Mouse (Mus musculus) stomach, embryonic 15.5 days (tissue): ENCODE data around the gene Vnn3. TPM values are rescaled to one million over a fixed set of nuclear protein-coding genes. Genes with fewer than 3 reads are reported as not detected.

Experiments used
- ATAC-seq: fragments of 200-750 bp; cut with Nextera tagmentation; 2 replicates; pipeline ENCODE4 v1.8.0; 2017; ENCODE audit warnings: low read depth, moderate number of reproducible peaks, moderate TSS enrichment; ENCODE audit not compliant: insufficient read depth, low FRiP score
- H3K27ac ChIP-seq: fragments of 300-500 bp; sonication (generic); 2 replicates; pipeline ENCODE4 v1.5.1; 2015; ENCODE audit warnings: mild to moderate bottlenecking, inconsistent platforms
- H3K27me3 ChIP-seq: fragments of 300-500 bp; sonication (generic); replicated peaks from 2 replicates; pipeline ENCODE4 v1.6.1; 2015; ENCODE audit warnings: inconsistent platforms
- H3K36me3 ChIP-seq: fragments of 300-500 bp; sonication (generic); 2 replicates; pipeline ENCODE4 v1.6.1; 2015; ENCODE audit warnings: inconsistent platforms
- H3K4me1 ChIP-seq: fragments of 300-500 bp; sonication (generic); 2 replicates; pipeline ENCODE4 v1.6.1; 2015; ENCODE audit warnings: inconsistent platforms
- H3K4me2 ChIP-seq: fragments of 300-500 bp; sonication (generic); 2 replicates; pipeline ENCODE4 v1.6.1; 2015; ENCODE audit warnings: mild to moderate bottlenecking, inconsistent platforms
- H3K4me3 ChIP-seq: fragments of 300-500 bp; sonication (generic); replicated peaks from 2 replicates; pipeline ENCODE4 v1.5.1; 2015; ENCODE audit warnings: inconsistent platforms
- H3K9ac ChIP-seq: fragments of 300-500 bp; sonication (generic); 2 replicates; pipeline ENCODE4 v1.6.1; 2015; ENCODE audit warnings: inconsistent platforms
- H3K9me3 ChIP-seq: fragments of 300-500 bp; sonication (generic); 2 replicates; pipeline ENCODE4 v1.6.1; 2016; ENCODE audit warnings: inconsistent platforms
- WGBS: fragments of 180-500 bp; shearing (Covaris S2); methylation state at CpG from one replicate; pipeline ENCODE4 v1.1.7; 2015; 5-methylcytosine and 5-hydroxymethylcytosine counted together
- polyA plus RNA-seq: library from polyadenylated mRNA; unstranded; fragments of >200 nt; fragmentation: Nextera tagmentation; extraction: Ambion mirVana; gene quantifications from 2 replicates; pipeline ENCODE4 v1.2.1, GENCODE M21; 2015

The Vnn3 gene
- 0.41 and 0.67 TPM in 2 replicates for polyA plus RNA-seq

DNA sequence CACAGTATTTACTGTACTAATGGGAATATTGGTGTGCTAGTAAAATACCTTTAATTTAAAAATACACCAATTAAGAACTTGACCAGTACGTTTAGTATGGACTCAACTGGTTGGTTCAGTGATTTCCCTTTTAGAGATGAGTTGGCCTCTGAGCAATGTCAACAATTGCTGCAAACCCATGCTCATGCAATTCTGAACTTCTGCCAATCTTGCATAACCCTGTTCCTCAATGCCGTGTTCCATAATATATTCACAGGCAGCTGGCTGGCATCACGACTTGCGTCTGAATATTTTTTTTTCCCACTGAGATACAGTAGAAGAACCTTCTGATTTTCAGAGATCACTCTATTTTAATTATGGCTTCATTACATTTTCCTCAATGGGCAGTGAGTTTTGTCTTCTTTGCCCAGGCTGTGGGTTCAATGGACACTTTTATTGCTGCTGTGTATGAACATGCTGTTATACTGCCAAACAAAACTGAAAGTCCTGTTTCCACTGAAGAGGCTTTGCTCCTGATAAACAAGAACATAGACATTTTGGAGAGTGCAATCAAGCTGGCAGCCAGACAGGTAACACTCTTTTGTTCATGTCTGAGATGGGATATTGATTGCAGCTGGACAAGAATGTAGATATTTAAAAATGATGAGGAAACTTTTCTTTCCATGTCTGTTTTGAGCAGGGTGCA is at the start of gene Vnn3:
Vnn3 (plus strand) TSS at position 235 of the 685 bp plus-strand sequence.
- Histone ChIP-seq H3K4me3 (no peak within 1 kb of the TSS), H3K4me2 (no peak within 1 kb of the TSS), H3K9me3 (no peaks in the 10 kb centered on the region), H3K4me1 (no peaks in the 10 kb centered on the region), H3K9ac (no peak within 1 kb of the TSS), H3K27me3 (no peaks in the 10 kb centered on the region), H3K27ac (no peak within 1 kb of the TSS), H3K36me3 (no peaks in the 10 kb centered on the region)
- 82% methylated on average over 4 of the region's 4 CpGs for WGBS
- no peak for ATAC-seq

GRCm38 (mm10) chr10:23802911-23803310 is 48.4 kb upstream of the Vnn3 start:
- Histone ChIP-seq H3K27me3 (no peaks in the 10 kb centered on the region), H3K4me1 (no peaks in the 10 kb centered on the region), H3K9ac (no peak overlapping the region), H3K4me2 (no peak overlapping the region), H3K9me3 (no peaks in the 10 kb centered on the region), H3K4me3 (no peak overlapping the region), H3K36me3 (peaks cover 13% of the 10 kb centered on the region; the same call in 1 of the 2 replicates), H3K27ac (no peak overlapping the region)
- no peak for ATAC-seq
- 57% methylated on average over 3 of the region's 3 CpGs for WGBS

DNA sequence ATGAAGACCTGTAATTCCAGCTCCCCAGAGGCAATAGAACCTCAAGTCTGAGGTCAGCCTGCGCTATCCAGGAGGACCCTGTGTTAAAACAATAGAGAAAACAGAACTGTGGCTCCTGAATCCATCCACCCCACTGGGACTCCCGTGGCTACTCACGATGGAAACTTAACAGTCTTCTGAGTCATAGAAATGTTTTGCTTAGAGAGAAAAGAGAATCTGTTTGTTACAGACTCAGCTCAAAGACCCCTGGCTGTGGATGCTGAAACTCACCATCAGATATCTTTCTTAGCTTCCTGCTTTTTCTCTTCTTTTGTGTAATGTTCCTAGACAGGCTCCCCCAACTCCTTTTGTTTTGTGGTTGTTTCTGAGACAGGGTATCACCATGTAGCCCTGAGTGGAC is 46.6 kb upstream of the Vnn3 start:
- H3K4me1 ChIP-seq, result no peaks in the 10 kb centered on the region
- H3K4me3 ChIP-seq, result no peak overlapping the region
- WGBS, result 78% methylated on average over 3 of the region's 3 CpGs
- ATAC-seq, result no peak
- no peaks in the 10 kb centered on the region for H3K9me3 ChIP-seq
- no peak overlapping the region for H3K9ac ChIP-seq
- no peaks in the 10 kb centered on the region for H3K27me3 ChIP-seq
- peaks cover 16% of the 10 kb centered on the region; the same call in 1 of the 2 replicates for H3K36me3 ChIP-seq
- H3K27ac ChIP-seq, result no peak overlapping the region
- H3K4me2 ChIP-seq, result no peak overlapping the region

DNA sequence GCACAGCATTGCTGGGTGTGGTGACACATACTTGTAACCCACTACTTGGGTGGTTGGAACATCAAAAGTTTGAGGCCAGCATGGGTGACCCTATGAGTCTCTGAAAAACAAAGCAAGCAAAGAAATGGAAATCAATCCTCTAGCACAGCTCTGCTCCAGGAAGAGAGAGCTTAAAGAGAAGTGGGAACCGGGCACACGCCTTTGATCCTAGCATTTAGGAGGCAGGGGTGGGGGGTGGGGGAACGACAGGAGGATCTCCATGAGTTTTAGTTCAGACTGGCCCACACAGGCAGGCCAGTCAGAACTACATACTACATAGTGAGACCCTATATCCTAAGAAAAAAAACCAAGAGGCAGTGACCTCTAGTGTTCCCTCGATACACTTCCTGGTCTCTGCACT is 45.1 kb upstream of the Vnn3 start:
- H3K4me2 ChIP-seq, result no peak overlapping the region
- no peak overlapping the region for H3K4me3 ChIP-seq
- H3K9me3 ChIP-seq, result no peaks in the 10 kb centered on the region
- WGBS, result 46% methylated on average over 4 of the region's 4 CpGs
- no peak for ATAC-seq
- no peaks in the 10 kb centered on the region for H3K27me3 ChIP-seq
- H3K4me1 ChIP-seq, result no peaks in the 10 kb centered on the region
- H3K27ac ChIP-seq, result no peak overlapping the region
- H3K9ac ChIP-seq, result no peak overlapping the region
- peaks cover 16% of the 10 kb centered on the region; the same call in 1 of the 2 replicates for H3K36me3 ChIP-seq

DNA sequence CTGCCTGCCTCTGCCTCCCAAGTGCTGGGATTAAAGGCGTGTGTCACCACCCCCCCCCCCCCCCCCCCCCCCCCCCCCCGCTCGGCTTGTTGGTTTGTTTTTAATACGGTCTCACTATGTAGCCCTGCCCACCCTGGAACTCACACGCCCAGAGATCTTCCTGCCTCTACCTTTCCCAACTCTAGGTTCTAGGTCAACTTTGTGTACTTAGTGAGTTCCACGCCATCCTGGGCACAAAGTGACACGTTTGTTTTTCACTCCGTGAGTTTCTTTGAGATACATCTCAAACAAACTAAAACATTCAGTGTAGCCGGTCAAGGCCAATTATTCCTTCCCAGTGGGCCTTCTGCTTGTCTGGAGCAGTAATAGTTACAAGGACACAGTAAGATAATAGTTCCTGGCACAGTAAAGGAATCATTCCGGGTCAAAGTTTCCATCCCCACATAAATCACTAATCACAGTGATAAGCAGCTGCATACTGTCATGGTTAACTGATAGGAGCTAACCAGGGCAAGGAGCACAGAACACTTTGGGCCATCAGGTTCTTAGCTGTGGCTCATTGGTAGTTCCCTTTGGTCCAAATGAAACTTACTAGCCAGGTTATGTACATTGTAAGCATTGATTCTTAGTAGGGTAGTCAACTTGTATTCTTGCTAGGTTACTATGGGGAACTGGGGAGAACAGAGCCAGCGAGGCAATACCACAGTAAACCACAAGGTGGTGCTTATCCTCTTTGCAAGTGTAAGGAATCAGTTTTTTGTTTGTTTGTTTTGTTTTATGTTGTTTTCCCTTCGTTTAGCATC is 39.4 kb upstream of the Vnn3 start:
- Histone ChIP-seq H3K27ac (no peak overlapping the region), H3K36me3 (0 out of 2 replicates have a peak, but pooled peaks cover 2% of the 10 kb centered on the region), H3K27me3 (no peaks in the 10 kb centered on the region), H3K4me1 (no peaks in the 10 kb centered on the region), H3K9ac (no peak overlapping the region), H3K4me3 (no peak overlapping the region), H3K4me2 (no peak overlapping the region), H3K9me3 (no peaks in the 10 kb centered on the region)
- 66% methylated on average over 9 of the region's 12 CpGs for WGBS
- no peak for ATAC-seq

DNA sequence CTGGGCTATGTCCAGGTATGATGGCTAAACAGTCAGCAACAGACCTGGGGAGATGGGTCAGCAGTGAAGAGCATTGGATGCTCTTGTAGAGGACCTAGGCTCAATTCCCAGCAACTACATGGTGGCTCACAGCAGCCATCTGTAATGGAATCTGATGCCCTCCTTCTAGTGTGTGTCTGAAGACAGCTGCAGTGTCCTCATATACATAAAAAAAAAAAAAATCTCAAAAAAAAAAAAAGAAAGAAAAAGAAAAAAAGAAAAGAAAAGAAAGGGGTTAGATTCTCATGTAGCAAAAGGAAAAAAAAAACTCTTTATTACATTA is 38.9 kb upstream of the Vnn3 start:
- ATAC-seq, result no peak
- no peaks in the 10 kb centered on the region for H3K27me3 ChIP-seq
- no peak overlapping the region for H3K9ac ChIP-seq
- H3K36me3 ChIP-seq, result 0 out of 2 replicates have a peak, but pooled peaks cover 2% of the 10 kb centered on the region
- H3K4me2 ChIP-seq, result no peak overlapping the region
- H3K4me1 ChIP-seq, result no peaks in the 10 kb centered on the region
- no peak overlapping the region for H3K27ac ChIP-seq
- H3K4me3 ChIP-seq, result no peak overlapping the region
- H3K9me3 ChIP-seq, result no peaks in the 10 kb centered on the region

DNA sequence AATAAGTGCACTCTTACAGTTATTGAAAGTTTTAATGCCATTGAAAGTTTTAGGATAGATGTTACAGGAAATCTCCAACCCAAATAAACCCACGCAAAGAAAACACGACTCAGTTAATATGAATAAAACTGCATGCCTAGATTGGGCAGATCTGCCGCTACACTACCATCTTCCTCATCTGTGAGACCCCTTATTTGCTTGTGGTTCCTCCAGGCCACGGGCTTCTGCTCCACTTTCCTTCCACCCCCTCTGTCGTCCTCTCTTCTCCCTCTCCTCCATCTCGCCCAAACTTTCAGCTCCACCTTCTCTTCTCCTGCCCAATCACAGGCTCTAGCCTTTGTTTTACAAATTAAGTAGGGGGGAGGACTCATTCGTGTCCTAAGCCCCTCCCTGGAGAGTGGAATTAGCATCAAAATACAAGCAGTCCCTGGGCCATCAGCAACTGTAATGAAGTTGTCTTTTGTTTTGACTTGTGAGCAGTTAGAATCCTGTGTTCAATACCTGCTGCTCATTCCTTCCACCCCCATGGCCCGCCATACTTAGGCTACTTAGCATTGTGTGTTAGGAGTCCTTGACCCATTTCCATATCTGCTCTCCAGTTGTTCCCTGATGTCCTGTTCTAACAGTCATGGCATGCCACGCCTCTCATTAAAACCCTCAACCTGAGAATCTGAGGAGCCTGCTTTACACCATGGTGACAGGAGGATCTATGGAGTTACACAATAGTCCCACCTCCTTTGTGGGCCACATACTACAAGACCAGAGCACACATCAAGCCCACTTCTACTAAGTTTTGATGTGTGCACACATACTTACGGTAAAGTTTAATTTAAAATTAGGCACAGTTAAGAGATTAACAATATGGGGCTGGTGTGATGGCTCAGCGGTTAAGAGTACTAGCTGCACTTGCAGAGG is 38.2 kb upstream of the Vnn3 start:
- Histone ChIP-seq H3K36me3 (0 out of 2 replicates have a peak, but pooled peaks cover 2% of the 10 kb centered on the region), H3K4me2 (no peak overlapping the region), H3K9me3 (no peaks in the 10 kb centered on the region), H3K27me3 (no peaks in the 10 kb centered on the region), H3K27ac (no peak overlapping the region), H3K4me3 (no peak overlapping the region), H3K9ac (no peak overlapping the region), H3K4me1 (no peaks in the 10 kb centered on the region)
- no peak for ATAC-seq
- WGBS, result 67% methylated on average over 11 of the region's 11 CpGs

DNA sequence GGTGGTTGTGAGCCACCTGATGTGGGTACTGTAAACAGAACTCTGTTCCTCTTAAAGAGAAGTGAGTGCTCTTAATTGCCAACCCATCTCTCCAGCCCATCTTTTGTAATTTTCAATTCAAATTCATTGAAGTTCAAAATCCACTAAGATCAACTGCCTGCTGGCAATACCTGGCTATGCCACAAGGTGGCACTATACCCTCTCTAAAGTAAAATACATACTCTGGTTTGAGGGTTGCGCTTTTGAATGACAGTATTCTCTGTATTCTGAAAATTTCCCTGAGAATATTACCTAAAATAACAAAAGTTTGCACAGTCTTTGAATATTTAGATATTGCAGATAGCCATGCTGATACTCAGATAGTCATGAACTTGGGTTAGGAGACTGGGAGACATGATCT is 36.1 kb upstream of the Vnn3 start:
- H3K9ac ChIP-seq, result no peak overlapping the region
- no peak overlapping the region for H3K4me3 ChIP-seq
- no peaks in the 10 kb centered on the region for H3K4me1 ChIP-seq
- WGBS, result 46% methylated on average over 1 of the region's 1 CpGs
- peaks cover 7% of the 10 kb centered on the region for H3K36me3 ChIP-seq
- no peaks in the 10 kb centered on the region for H3K27me3 ChIP-seq
- H3K4me2 ChIP-seq, result no peak overlapping the region
- no peak overlapping the region for H3K27ac ChIP-seq
- ATAC-seq, result no peak
- H3K9me3 ChIP-seq, result no peaks in the 10 kb centered on the region

GRCm38 (mm10) chr10:23816241-23816640 is 35.0 kb upstream of the Vnn3 start:
- Histone ChIP-seq H3K4me1 (no peaks in the 10 kb centered on the region), H3K9me3 (no peaks in the 10 kb centered on the region), H3K27ac (no peak overlapping the region), H3K9ac (no peak overlapping the region), H3K4me3 (no peak overlapping the region), H3K27me3 (no peaks in the 10 kb centered on the region), H3K36me3 (peaks cover 7% of the 10 kb centered on the region), H3K4me2 (no peak overlapping the region)
- 85% methylated on average over 7 of the region's 7 CpGs for whole genome bisulfite sequencing
- no peak for ATAC-seq

DNA sequence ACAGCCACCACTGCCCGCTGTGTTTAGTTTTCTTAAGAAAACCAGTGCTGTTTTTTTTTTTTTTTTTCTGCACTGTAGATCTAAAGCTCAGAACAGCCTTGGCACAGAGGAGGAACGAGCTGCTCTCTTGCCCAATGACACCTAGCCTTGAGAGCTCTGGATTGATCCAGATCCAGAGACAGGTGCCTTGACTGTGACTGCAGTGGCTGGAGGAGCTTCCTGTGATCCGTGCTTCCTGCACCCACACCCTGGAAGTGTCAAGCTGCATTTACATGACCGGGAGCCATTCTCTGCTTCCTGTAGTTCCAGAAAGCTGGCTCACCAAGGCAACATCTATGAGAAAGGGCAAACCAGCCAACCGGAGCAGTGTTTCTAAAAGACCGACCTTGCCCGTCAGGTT is 24.7 kb upstream of the Vnn3 start:
- no peaks in the 10 kb centered on the region for H3K27me3 ChIP-seq
- no peaks in the 10 kb centered on the region for H3K9me3 ChIP-seq
- H3K4me3 ChIP-seq, result no peak overlapping the region
- no peak for ATAC-seq
- 81% methylated on average over 7 of the region's 7 CpGs for WGBS
- H3K4me2 ChIP-seq, result no peak overlapping the region
- no peak overlapping the region for H3K27ac ChIP-seq
- peaks cover 21% of the 10 kb centered on the region for H3K36me3 ChIP-seq
- no peak overlapping the region for H3K9ac ChIP-seq
- no peaks in the 10 kb centered on the region for H3K4me1 ChIP-seq

DNA sequence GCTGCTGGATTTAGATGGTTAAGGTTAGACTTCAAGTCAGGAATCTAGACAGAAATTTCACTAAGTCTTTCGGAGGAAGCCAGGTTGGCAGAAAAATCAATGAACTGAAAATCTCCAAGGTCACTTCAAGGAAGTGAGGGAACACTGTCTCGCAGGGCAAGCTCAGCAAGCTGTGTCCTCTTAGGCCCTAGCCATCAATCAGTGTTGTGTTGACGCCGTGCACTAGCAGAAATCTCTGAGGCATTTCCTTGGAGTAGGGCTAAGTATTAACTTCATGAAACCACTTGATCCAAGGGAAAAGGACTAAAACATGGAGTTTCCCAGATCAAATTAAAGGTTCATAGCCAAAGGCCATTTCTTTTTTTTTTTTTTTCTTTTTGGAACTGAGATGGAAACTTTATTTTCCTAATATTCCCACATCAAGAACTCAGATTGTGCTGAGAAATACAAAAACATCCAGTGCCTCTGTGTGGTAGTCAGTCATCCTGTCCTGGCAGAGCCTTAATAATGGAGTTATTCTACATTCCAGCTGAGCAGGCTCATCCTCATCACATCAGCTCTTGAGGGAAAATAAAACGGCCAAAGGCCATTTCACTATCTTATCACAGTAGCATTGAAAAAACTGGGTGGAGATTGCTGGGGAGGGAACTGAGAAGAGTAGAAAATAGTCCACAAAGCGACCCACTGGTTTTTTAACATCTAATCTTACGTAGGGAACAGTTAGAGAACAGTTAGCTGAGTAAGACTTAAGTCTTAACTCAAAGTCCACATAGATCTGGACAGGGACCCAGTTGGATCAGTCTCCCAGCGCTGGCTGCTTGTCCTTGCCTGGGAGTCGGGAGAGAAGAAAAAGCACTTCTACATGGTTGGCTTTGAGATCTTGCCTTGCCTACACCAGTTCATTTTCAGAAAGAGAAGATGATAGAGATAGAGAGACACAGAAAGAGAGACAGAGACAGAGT is 15.0 kb upstream of the Vnn3 start:
- Histone ChIP-seq H3K4me1 (no peaks in the 10 kb centered on the region), H3K27me3 (no peaks in the 10 kb centered on the region), H3K27ac (no peak overlapping the region), H3K4me3 (no peak overlapping the region), H3K9ac (no peak overlapping the region), H3K9me3 (no peaks in the 10 kb centered on the region), H3K4me2 (no peak overlapping the region), H3K36me3 (no peaks in the 10 kb centered on the region)
- WGBS, result 58% methylated on average over 9 of the region's 9 CpGs
- no peak for ATAC-seq
